Mouse (Mus musculus) heart, adult 2 months (tissue): ENCODE measurements around the gene Gpr142.

Experiments
- CTCF ChIP-seq: fragments of 200-600 bp; IDR thresholded peaks from 2 replicates; pipeline ENCODE4 v1.8.1; 2022; ENCODE audit warnings: antibody characterized with exemption, mild to moderate bottlenecking, moderate library complexity
- POLR2A ChIP-seq: fragments of 200-500 bp; IDR thresholded peaks from 2 replicates; pipeline ENCODE4 v1.6.1; 2011; ENCODE audit warnings: mild to moderate bottlenecking, low read depth, low read length, control low read depth; ENCODE audit not compliant: insufficient read depth

DNA sequence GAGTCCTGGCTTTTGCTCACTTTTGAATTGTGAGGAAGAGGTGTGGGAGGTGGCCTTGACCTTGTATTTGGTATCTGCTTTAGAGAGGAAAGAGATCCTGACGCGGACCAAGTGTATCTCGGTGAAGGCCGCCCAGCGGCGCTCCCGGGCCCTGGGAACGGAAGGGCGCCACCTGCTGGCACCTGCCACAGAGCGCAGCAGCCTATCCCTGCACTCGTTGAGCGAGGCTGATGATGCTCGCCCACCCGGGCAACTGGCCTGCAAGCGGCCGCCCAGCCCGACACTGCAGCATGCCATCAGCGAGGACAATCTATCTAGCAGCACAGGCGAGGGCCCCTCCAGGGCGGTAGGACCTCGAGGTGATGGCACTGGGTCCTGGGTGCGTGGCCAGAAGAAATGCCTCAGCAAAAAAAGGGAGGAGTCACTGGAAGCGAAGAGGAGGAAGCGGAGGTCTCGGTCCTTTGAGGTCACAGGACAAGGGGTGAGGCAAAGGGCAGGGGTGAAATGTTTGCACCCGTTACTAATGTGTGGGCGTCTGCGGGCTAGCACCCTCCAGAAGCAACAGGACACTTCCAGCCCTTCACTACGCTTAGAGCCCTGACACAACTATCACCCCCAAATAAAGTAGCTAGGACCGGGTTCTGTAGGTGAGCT lies 9.5 kb upstream of the Gpr142 start:
- TF ChIP-seq CTCF (no peak; the same call in 1 of the 2 replicates), POLR2A (no peak)
